Mouse (Mus musculus) CH12.LX (cell line): ENCODE data around the gene Gm6583.

ENCODE experiments used
- CTCF ChIP-seq, 2 experiments: IDR thresholded peaks in 1 of 2; conservative IDR thresholded peaks in 1 of 2; 2 replicates each; pipeline ENCODE4 v1.5.1; 2011 to 2012; ENCODE audit warnings: low read depth in 2 of 2, low read length in 2 of 2, improper control_type of control experiment in 1 of 2, inconsistent platforms in 1 of 2, mild to moderate bottlenecking in 1 of 2, moderate library complexity in 1 of 2
- GABPA ChIP-seq: IDR thresholded peaks from 2 replicates; pipeline ENCODE4 v1.6.1; 2012; ENCODE audit warnings: low read depth, low read length, improper control_type of control experiment, inconsistent platforms; ENCODE audit not compliant: insufficient replicate concordance
- HCFC1 ChIP-seq: IDR thresholded peaks from 2 replicates; pipeline ENCODE4 v1.6.1; 2012; ENCODE audit warnings: low read depth, mild to moderate bottlenecking, inconsistent platforms, low read length, improper control_type of control experiment
- POLR2A ChIP-seq: IDR thresholded peaks from 2 replicates; pipeline ENCODE4 v1.6.1; 2011; ENCODE audit warnings: low read depth, mild to moderate bottlenecking, improper control_type of control experiment, low read length
- POLR2AphosphoS2 ChIP-seq: IDR thresholded peaks from 2 replicates; pipeline ENCODE4 v1.6.1; 2011; ENCODE audit warnings: low read depth, low read length, improper control_type of control experiment
- SIN3A ChIP-seq: IDR thresholded peaks from 2 replicates; pipeline ENCODE4 v1.6.1; 2012; ENCODE audit warnings: low read length, improper control_type of control experiment, inconsistent platforms

GRCm38 (mm10) chr5:112394415-112394763 is 38.6 kb upstream of the Gm6583 start:
- TF ChIP-seq CTCF (conservative IDR thresholded peaks at IDR 0.05 in 1 of 2, IDR thresholded peaks at IDR 0.05 in 1 of 2; ENCODE audit: low read depth in 2 of 2, low read length in 2 of 2) = no peak
- TF ChIP-seq POLR2AphosphoS2 = no peak
- no peak for TF ChIP-seq POLR2A
- TF ChIP-seq SIN3A = no peak
- TF ChIP-seq HCFC1 = no peak
- TF ChIP-seq GABPA = no peak
